Mouse (Mus musculus) forebrain, embryonic 16.5 days (tissue): ENCODE results near the gene Actn1. TPM values are rescaled to one million over a fixed set of nuclear protein-coding genes. Genes with fewer than 3 reads are reported as not detected.

Source experiments
- ATAC-seq: fragments of 200-750 bp; cut with Nextera tagmentation; 2 replicates; pipeline ENCODE4 v1.8.0; 2017; ENCODE audit warnings: mild to moderate bottlenecking, moderate library complexity
- H3K27ac ChIP-seq: fragments of 300-500 bp; sonication (generic); 2 replicates; pipeline ENCODE4 v1.5.1; 2014; ENCODE audit warnings: low read length, control low read depth
- H3K27me3 ChIP-seq: fragments of 300-500 bp; sonication (generic); replicated peaks from 2 replicates; pipeline ENCODE4 v1.6.1; 2014; ENCODE audit warnings: low read length; ENCODE audit not compliant: control insufficient read depth, insufficient read depth
- H3K36me3 ChIP-seq: fragments of 300-500 bp; sonication (generic); 2 replicates; pipeline ENCODE4 v1.6.1; 2014; ENCODE audit not compliant: control insufficient read depth, insufficient read depth
- H3K4me1 ChIP-seq: fragments of 300-500 bp; sonication (generic); replicated peaks from 2 replicates; pipeline ENCODE4 v1.6.1; 2014; ENCODE audit warnings: low read length; ENCODE audit not compliant: control insufficient read depth, insufficient read depth
- H3K4me2 ChIP-seq: fragments of 300-500 bp; sonication (generic); 2 replicates; pipeline ENCODE4 v1.6.1; 2014; ENCODE audit warnings: mild to moderate bottlenecking, low read length, control low read depth
- H3K4me3 ChIP-seq: fragments of 300-500 bp; sonication (generic); replicated peaks from 2 replicates; pipeline ENCODE4 v1.5.1; 2014; ENCODE audit warnings: mild to moderate bottlenecking, low read length, control low read depth
- H3K9ac ChIP-seq: fragments of 300-500 bp; sonication (generic); replicated peaks from 2 replicates; pipeline ENCODE4 v1.6.1; 2014; ENCODE audit warnings: low read depth, low read length, control low read depth
- H3K9me3 ChIP-seq: fragments of 300-500 bp; sonication (generic); 2 replicates; pipeline ENCODE4 v1.6.1; 2016; ENCODE audit warnings: low read length; ENCODE audit not compliant: control insufficient read depth
- WGBS: fragments of 180-500 bp; shearing (Covaris S2); extraction: QIAGEN DNeasy Blood & Tissue Kit; methylation state at CpG from one replicate; pipeline ENCODE4 v1.1.7; 2014; 5-methylcytosine and 5-hydroxymethylcytosine counted together
- polyA plus RNA-seq: library from polyadenylated mRNA; unstranded; fragments of >200 nt; fragmentation: Nextera tagmentation; extraction: Ambion mirVana; gene quantifications from 2 replicates; pipeline ENCODE4 v1.2.1, GENCODE M21; 2015

Gene Actn1
- polyA plus RNA-seq, 1 experiment from 2014 or later: 8.9 TPM

GRCm38 (mm10) chr12:80162448-80162847 is 97.7 kb downstream of the Actn1 start:
- Histone ChIP-seq H3K4me3 (no peak overlapping the region), H3K4me2 (no peak overlapping the region), H3K27ac (no peak overlapping the region), H3K4me1 (peaks cover 6% of the 10 kb centered on the region; the same call in 1 of the 2 replicates), H3K36me3 (no peaks in the 10 kb centered on the region), H3K9ac (no peak overlapping the region), H3K9me3 (no peaks in the 10 kb centered on the region), H3K27me3 (no peaks in the 10 kb centered on the region)
- 67% methylated on average over 3 of the region's 3 CpGs for WGBS
- ATAC-seq: no peak

DNA sequence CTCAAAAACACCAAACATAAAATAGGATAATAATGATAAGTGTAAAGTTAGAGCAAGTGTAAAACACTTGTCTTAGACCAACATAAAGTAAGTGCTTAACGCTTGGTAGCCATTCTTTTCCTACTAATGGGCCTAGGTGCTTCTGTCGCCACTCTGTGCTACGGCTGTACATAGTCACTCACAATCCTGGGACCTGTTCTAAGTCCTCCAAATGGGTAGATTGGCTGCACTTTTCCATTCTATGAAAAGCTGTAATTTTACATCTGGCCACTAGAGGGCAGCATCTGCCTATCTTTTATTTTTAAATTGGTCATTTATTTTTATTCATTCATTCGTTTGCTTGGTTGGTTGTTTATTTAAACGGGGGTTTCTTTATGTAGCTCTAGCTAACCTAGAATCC is 102.5 kb downstream of the Actn1 start:
- no peak overlapping the region for H3K4me3 ChIP-seq
- H3K4me1 ChIP-seq: peaks cover 3% of the 10 kb centered on the region; the same call in 1 of the 2 replicates
- ATAC-seq: no peak
- WGBS: 5% methylated on average over 5 of the region's 5 CpGs
- no peak overlapping the region for H3K9ac ChIP-seq
- no peak overlapping the region for H3K4me2 ChIP-seq
- no peaks in the 10 kb centered on the region for H3K27me3 ChIP-seq
- no peaks in the 10 kb centered on the region for H3K9me3 ChIP-seq
- no peak overlapping the region for H3K27ac ChIP-seq
- no peaks in the 10 kb centered on the region for H3K36me3 ChIP-seq

DNA sequence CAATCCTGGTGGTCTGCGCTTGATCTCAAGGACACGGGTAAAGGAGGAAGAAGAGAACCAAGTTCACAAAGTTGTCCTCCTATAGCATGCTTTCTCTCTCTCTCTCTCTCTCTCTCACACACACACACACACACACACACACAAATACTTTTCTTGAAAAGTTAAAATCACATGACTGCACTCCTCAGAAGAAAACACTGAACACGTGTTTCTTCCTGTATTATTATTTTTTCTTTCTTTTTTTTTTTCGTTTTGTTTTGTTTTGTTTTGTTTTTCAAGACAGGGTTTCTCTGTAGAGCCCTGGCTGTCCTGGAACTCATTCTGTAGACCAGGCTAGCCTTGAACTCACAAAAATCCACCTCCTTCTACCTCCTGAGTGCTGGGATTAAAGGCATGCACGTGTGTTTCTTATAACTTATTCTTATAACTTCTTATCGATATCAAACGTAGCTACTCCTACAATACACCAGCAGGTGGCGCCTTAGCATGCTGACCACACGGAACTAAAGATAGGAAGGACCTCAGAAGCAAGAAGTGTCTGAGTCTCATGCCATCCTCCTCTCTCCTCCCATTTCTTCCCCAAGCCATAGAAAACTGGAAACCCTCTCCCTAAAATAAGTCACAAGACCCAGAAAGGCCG is 106.4 kb downstream of the Actn1 start:
- no peak for ATAC-seq
- no peaks in the 10 kb centered on the region for H3K27me3 ChIP-seq
- 40% methylated on average over 10 of the region's 10 CpGs for whole genome bisulfite sequencing
- H3K9ac ChIP-seq: no peak overlapping the region
- H3K4me3 ChIP-seq: no peak overlapping the region
- peaks cover 3% of the 10 kb centered on the region; the same call in 1 of the 2 replicates for H3K4me1 ChIP-seq
- no peaks in the 10 kb centered on the region for H3K36me3 ChIP-seq
- H3K9me3 ChIP-seq: no peaks in the 10 kb centered on the region
- no peak overlapping the region for H3K4me2 ChIP-seq
- H3K27ac ChIP-seq: no peak overlapping the region

DNA sequence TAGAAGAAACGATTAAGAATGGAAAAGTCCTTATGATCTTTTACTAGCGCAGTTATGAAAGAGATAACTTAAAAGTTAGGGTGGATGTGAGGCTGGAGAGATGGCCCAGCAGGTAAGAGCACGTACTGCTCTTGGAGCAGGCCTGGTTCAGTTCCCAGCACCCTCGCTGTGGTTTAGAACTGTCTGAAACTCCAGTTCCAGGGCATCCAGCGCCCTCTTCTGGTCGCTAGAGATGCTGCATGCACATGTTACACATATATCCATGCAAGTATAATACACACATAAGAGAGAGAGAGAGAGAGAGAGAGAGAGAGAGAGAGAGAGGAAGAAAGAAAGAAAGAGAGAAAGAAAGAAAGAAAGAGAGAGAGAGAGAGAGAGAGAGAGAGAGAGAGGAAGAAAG is 107.1 kb downstream of the Actn1 start:
- no peaks in the 10 kb centered on the region for H3K36me3 ChIP-seq
- no peaks in the 10 kb centered on the region for H3K9me3 ChIP-seq
- H3K27me3 ChIP-seq: no peaks in the 10 kb centered on the region
- no peak overlapping the region for H3K9ac ChIP-seq
- peaks cover 3% of the 10 kb centered on the region; the same call in 1 of the 2 replicates for H3K4me1 ChIP-seq
- WGBS: 87% methylated on average over 6 of the region's 6 CpGs
- H3K27ac ChIP-seq: no peak overlapping the region
- no peak overlapping the region for H3K4me3 ChIP-seq
- no peak for ATAC-seq
- no peak overlapping the region for H3K4me2 ChIP-seq

DNA sequence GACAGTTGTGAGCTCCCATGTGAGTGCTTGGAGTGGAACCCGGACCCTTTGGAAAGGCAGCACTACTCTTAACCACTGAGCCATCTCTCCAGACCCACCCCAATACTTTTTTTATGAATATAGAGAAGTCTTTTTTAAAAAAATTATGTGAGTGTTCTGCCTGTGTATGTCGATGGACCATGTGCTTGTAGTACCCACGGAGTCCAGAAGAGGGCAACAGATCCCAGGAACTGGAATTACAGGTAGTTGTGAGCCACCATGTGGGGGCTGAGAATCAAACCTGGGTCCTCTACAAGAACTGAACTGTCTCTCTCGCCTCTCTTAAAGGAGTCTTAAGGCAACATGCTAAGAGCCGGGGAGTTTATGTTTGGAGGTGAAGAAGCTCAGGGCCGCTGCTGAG is 108.3 kb downstream of the Actn1 start:
- no peak overlapping the region for H3K4me2 ChIP-seq
- H3K9ac ChIP-seq: no peak overlapping the region
- no peaks in the 10 kb centered on the region for H3K9me3 ChIP-seq
- no peak for ATAC-seq
- H3K4me3 ChIP-seq: no peak overlapping the region
- H3K4me1 ChIP-seq: no peaks in the 10 kb centered on the region
- H3K36me3 ChIP-seq: no peaks in the 10 kb centered on the region
- 96% methylated on average over 6 of the region's 6 CpGs for WGBS
- no peak overlapping the region for H3K27ac ChIP-seq
- no peaks in the 10 kb centered on the region for H3K27me3 ChIP-seq

GRCm38 (mm10) chr12:80150624-80151023 is 109.5 kb downstream of the Actn1 start:
- Histone ChIP-seq H3K4me1 (peaks cover 2% of the 10 kb centered on the region; the same call in 1 of the 2 replicates), H3K27ac (no peak overlapping the region), H3K9me3 (no peaks in the 10 kb centered on the region), H3K36me3 (no peaks in the 10 kb centered on the region), H3K9ac (no peak overlapping the region), H3K27me3 (no peaks in the 10 kb centered on the region), H3K4me2 (no peak overlapping the region), H3K4me3 (no peak overlapping the region)
- ATAC-seq: no peak
- 32% methylated on average over 8 of the region's 8 CpGs for WGBS

DNA sequence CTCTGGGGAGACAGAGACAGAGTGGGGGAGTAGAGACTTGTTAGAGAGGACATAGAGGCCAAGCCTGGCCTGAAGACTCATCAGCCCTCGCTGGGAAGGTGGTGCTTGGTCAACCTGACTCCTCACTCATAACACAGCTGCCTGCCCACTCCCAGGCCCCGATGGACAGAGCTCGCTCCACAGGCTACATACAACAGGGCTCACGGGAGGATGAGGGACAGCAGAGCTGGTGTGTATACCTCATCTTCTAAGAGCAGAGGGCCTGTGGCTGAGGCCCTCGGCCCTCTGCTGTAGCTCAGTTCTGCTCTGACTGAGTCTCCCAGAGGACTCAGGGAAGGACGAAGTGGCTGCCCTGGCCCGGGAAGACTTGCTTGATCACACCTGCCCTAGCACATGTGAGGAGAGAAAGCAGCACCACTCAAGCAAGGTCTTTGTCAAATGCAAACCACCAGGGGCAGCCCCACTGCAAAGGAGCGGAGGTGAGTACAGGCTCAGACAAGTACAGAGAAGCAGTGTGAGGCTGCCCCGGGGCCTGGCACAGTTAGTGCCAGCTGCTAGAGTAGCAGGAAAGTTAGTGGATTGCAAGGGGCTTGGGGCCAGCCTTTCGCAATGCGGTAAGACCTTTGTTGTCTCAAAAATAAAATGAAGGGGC is 112.5 kb downstream of the Actn1 start:
- Histone ChIP-seq H3K4me2 (no peak overlapping the region), H3K9ac (no peak overlapping the region), H3K4me3 (no peak overlapping the region), H3K27ac (no peak overlapping the region), H3K36me3 (no peaks in the 10 kb centered on the region), H3K4me1 (peaks cover 6% of the 10 kb centered on the region; the same call in 1 of the 2 replicates), H3K27me3 (no peaks in the 10 kb centered on the region), H3K9me3 (no peaks in the 10 kb centered on the region)
- WGBS: 93% methylated on average over 11 of the region's 11 CpGs
- no peak for ATAC-seq

DNA sequence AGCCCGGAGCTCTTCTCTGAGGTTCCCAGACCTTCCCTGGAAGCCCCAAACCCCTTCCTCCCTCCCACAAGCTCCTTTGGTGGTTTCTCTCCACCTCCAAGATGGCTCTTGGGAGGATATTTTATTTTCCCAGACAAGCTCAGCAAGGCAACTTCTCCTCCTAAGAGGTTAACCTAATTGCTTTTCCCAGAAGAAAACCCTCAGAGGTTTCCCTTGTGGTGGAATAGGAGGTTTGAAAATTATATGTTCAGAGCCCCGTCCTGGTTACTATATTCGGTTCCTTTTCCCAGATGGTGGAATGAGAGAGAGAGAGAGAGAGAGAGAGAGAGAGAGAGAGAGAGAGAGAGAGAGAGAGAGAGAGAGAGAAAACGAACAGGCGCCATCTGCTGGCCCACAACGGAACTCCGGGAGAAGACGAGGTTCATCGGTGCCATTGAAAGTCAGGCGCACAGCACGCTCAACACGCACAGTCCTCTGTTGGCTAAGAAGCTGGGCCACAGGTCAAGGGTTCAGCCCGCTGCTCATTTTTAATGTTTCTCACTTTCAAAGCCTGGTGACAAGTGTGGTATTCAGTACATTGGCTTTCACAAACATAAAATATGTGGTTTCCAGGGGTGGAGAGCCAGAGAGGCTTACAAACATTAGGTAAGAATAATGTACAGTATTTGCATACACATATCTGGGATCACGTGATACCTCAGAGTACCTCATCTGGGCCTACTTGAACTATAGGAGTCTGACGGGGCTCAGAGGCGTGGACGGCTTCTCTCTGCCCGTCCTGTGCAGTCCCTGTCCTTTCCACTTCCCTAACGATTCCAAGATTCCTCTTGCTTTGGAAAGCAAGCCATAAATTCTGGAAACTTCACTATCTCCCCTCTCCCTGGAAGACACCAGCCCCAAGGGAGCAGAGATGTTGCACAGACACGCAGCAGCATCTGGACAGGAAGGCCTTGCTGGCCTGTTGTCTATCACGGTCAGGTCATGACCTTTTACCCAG is 113.6 kb downstream of the Actn1 start:
- 42% methylated on average over 21 of the region's 21 CpGs for WGBS
- ATAC-seq: peak; percentile 54; the same call in 1 of the 2 replicates
- H3K27me3 ChIP-seq: no peaks in the 10 kb centered on the region
- peaks cover 6% of the 10 kb centered on the region; the same call in 1 of the 2 replicates for H3K4me1 ChIP-seq
- H3K4me3 ChIP-seq: no peak overlapping the region
- no peak overlapping the region for H3K27ac ChIP-seq
- H3K9ac ChIP-seq: no peak overlapping the region
- H3K4me2 ChIP-seq: no peak overlapping the region
- no peaks in the 10 kb centered on the region for H3K9me3 ChIP-seq
- no peaks in the 10 kb centered on the region for H3K36me3 ChIP-seq

- Histone ChIP-seq H3K9me3 (no peaks in the 10 kb centered on the region), H3K9ac (no peak overlapping the region), H3K4me1 (peaks cover 6% of the 10 kb centered on the region; the same call in 1 of the 2 replicates), H3K4me2 (no peak overlapping the region), H3K4me3 (no peak overlapping the region), H3K27ac (no peak overlapping the region), H3K36me3 (no peaks in the 10 kb centered on the region), H3K27me3 (no peaks in the 10 kb centered on the region)
- no peak for ATAC-seq
- 10% methylated on average over 8 of the region's 8 CpGs for WGBS
Observed at GRCm38 (mm10) chr12:80145365-80145764, 114.8 kb downstream of the Actn1 start.
